Mouse (Mus musculus) 3T3-L1 (cell line): ENCODE measurements around the gene Ddx27.

Experiments
- DNase-seq: peaks from one replicate; pipeline ENCODE4 v3.0.0-alpha.2; 2015; ENCODE audit warnings: low read depth, low spot score

Ddx27 gene

GRCm38 (mm10) chr2:167081639-167082038, 66.6 kb downstream of the Ddx27 start:
- DNase-seq, result no peak
